Mouse (Mus musculus): ENCODE data around the gene Vmn1r54. TPM values are rescaled to one million over a fixed set of nuclear protein-coding genes. Genes with fewer than 3 reads are reported as not detected.
"Not testable (repeated sequence)": the region's sequence is repeated elsewhere in the genome, so short reads cannot be mapped to it uniquely, and the experiment has no call there.

The Vmn1r54 gene
- polyA plus RNA-seq (2012), result not detected in 2 replicates

DNA sequence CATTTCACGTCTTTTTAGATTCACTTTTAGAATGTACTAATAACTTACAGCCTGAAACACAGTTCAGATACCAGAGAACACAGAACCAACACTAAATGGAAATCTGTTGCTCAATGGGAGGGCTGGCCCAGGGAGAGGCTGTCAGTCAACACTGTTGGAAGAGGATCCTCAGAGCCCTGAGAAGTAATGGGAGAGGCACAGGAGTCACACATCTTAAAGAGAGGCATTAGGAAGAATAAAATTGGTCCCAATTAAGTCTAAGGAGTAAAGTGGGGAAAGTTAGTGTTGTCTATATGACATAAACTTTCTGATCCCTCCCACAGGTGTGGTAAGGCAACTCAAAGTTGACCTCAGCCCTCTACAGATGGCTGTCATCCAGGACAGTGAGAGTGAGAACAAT, at the start of gene Vmn1r54:
TSS of gene Vmn1r54 (plus strand) at position 301 of the 400 bp plus-strand sequence.
- no peak for TF ChIP-seq GATA1 (IDR thresholded peaks at IDR 0.05; ENCODE audit: low read length)

- not testable (repeated sequence) for TF ChIP-seq GATA1 (IDR thresholded peaks at IDR 0.05; ENCODE audit: low read length)
Measured at GRCm38 (mm10) chr6:90202493-90202892, 43.6 kb upstream of the Vmn1r54 start, which contains the start of gene V1ra8. Gene V1ra8 (plus strand): TSS chr6:90202793.

GRCm38 (mm10) chr6:90224338-90224737, 21.8 kb upstream of the Vmn1r54 start, which contains the start of gene Vmn1r53:
Gene Vmn1r53 (minus strand): TSS chr6:90224438.
- no peak for TF ChIP-seq GATA1 (IDR thresholded peaks at IDR 0.05; ENCODE audit: low read length)

DNA sequence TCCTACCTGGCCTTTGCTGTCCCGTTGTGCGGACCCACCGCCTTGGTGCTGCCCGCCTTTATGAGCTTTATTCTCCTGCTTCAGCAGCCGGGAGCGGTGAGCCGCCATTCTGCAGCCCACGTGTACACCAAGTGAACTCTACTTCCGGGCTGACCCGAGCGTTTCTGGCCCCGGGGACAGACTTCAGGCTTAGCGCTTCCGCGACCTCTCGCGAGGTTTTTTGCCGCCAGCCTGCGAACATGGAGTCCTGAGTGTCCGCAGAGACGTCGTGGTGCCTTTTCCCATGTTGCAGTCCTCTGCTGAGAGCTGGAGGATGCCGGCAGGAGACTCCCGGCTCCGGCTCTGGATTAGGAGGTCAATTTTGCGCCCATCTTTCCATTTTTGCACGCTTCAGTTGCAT, 13.4 kb upstream of the Vmn1r54 start:
- no peak for TF ChIP-seq GATA1 (IDR thresholded peaks at IDR 0.05; ENCODE audit: low read length)

GRCm38 (mm10) chr6:90244019-90244418, 2.1 kb upstream of the Vmn1r54 start:
- TF ChIP-seq GATA1 (IDR thresholded peaks at IDR 0.05; ENCODE audit: low read length), result no peak

GRCm38 (mm10) chr6:90288265-90288664, 42.2 kb downstream of the Vmn1r54 start:
- TF ChIP-seq GATA1 (IDR thresholded peaks at IDR 0.05; ENCODE audit: low read length), result no peak

DNA sequence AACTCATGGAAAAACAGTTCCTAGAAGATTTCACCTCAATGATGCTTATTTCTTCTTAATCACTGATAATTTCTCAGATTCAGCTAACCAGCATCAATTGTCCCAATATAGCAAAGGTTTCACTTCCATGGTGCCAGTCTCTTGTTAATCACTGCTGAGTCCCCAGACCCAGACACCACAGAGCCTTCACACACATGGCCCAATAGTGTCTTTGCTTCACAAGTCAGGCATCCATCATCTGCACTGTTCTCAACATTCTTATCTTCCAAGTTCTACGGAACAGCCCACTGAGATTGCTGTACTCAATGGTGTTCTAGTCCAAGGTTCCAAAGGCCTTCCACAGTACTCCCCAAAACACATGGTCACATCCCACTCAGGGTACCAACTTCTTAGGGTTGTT, 54.8 kb downstream of the Vmn1r54 start, which contains the start of gene BC048671:
TSS of gene BC048671 (plus strand) at position 301 of the 400 bp plus-strand sequence.
- no peak for TF ChIP-seq GATA1 (IDR thresholded peaks at IDR 0.05; ENCODE audit: low read length)

GRCm38 (mm10) chr6:90306315-90306975, 60.3 kb downstream of the Vmn1r54 start:
- no peak for TF ChIP-seq GATA1 (IDR thresholded peaks at IDR 0.05; ENCODE audit: low read length)

DNA sequence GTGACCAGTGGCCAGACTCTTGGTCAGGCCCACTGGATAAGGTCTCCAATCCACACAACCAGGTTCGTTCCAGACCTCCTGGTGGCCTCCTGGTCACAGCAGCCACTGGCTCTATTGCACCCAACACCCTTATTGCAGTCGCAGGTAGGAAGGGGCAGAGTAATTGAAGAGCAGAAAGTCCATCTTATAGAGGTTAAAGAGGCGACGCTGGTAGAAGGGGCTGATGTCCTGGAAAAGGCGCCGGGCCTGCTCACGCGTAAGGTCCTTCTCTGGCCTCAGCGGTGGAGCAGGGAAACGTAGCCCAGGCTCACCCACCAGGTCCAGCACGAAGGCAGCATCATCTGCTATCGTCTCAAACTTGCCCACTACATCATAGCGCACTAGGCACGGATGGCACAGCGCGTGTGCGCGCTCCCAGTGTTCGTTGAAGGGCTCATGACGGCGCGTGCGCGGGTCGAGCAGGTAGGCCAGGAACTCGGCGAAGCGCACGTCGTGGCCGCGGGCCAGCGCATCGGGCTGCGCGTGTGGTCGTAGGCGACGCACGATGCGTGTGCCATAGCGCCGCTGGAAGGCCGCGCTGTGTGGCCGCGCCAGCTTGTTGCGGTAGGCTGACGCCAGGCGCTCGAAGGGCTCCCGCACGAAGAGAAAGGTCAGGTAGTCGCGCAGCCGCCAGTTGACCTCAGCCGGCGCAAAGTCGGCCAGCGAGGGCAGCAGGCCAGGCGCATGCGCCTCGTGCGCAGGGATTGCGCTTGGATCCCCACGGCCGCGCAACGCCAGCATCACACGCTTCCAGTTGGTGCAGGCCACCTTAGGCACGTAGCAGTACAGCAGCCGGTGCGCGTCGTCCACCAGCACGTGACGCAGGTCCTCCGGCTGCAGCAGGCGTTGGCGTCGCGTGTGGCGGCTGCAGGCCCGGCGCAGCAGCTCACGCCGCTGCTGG, 63.0 kb downstream of the Vmn1r54 start:
- TF ChIP-seq GATA1 (IDR thresholded peaks at IDR 0.05; ENCODE audit: low read length), result no peak

GRCm38 (mm10) chr6:90315961-90316360, 69.9 kb downstream of the Vmn1r54 start:
- TF ChIP-seq GATA1 (IDR thresholded peaks at IDR 0.05; ENCODE audit: low read length), result no peak

- no peak for TF ChIP-seq GATA1 (IDR thresholded peaks at IDR 0.05; ENCODE audit: low read length)
Measured at GRCm38 (mm10) chr6:90317510-90318258, 71.6 kb downstream of the Vmn1r54 start.

GRCm38 (mm10) chr6:90319019-90319418, 72.9 kb downstream of the Vmn1r54 start:
- TF ChIP-seq GATA1 (IDR thresholded peaks at IDR 0.05; ENCODE audit: low read length), result no peak

- TF ChIP-seq GATA1 (IDR thresholded peaks at IDR 0.05; ENCODE audit: low read length), result no peak
Measured at GRCm38 (mm10) chr6:90319475-90320191, 73.5 kb downstream of the Vmn1r54 start.

DNA sequence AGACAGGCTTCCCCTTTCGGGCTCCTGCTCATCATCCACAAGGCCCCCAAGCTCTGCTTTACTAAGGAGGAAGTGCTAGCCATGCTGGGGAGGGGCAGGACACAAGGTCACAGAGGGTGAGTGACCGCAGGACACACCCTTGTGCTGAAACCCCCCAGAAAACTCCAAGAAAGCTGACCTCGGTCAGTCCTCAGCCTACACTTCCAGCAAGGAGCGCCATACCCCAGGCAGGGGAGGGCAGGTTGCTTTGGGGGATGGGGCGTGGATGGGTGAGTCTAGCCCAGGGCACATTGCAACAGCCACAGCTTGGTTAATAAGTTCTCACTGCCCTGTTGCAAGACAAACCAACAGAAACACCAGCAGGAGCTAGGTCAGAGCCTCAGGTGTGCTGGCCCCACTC, 74.3 kb downstream of the Vmn1r54 start:
- TF ChIP-seq GATA1 (IDR thresholded peaks at IDR 0.05; ENCODE audit: low read length), result no peak

Other genes starting within 250 kb of the Vmn1r54 start
- not detected in 2 replicates for gene Vmn1r47, start 230.2 kb upstream of the Vmn1r54 start, polyA plus RNA-seq (2012)
- gene Vmn1r48, start 209.5 kb upstream of the Vmn1r54 start, polyA plus RNA-seq (2012), result not detected in 2 replicates
- gene Vmn1r49, start 167.8 kb upstream of the Vmn1r54 start, polyA plus RNA-seq (2012), result not detected in 2 replicates
- gene Vmn1r50, start 144.9 kb upstream of the Vmn1r54 start, polyA plus RNA-seq (2012), result not detected in 2 replicates
- gene Vmn1r51, start 123.7 kb upstream of the Vmn1r54 start, polyA plus RNA-seq (2012), result not detected in 2 replicates
- gene Vmn1r52, start 71.5 kb upstream of the Vmn1r54 start, polyA plus RNA-seq (2012), result not detected in 2 replicates
- gene V1ra8, start 43.5 kb upstream of the Vmn1r54 start, polyA plus RNA-seq (2012), result not detected in 2 replicates
- not detected in 2 replicates for gene Vmn1r53, start 21.9 kb upstream of the Vmn1r54 start, polyA plus RNA-seq (2012)
- gene BC048671, start 54.9 kb downstream of the Vmn1r54 start, polyA plus RNA-seq (2012), result not detected in 2 replicates
- not detected in 2 replicates for gene Chst13, start 78.9 kb downstream of the Vmn1r54 start, polyA plus RNA-seq (2012)
- not detected in 2 replicates for gene Uroc1, start 87.0 kb downstream of the Vmn1r54 start, polyA plus RNA-seq (2012)
- gene Zxdc, start 123.2 kb downstream of the Vmn1r54 start, polyA plus RNA-seq (2012), result 32.7 and 32.8 TPM in 2 replicates
- not detected in 2 replicates for gene Cfap100, start 182.5 kb downstream of the Vmn1r54 start, polyA plus RNA-seq (2012)
- gene Klf15, start 216.3 kb downstream of the Vmn1r54 start, polyA plus RNA-seq (2012), result 0.03 TPM in 1 of 2 replicates, not detected in the other
- not detected in 2 replicates for gene Aldh1l1, start 240.1 kb downstream of the Vmn1r54 start, polyA plus RNA-seq (2012)

Measured in G1E-ER4 (cell line).